Mouse (Mus musculus): ENCODE measurements around the gene Klhdc8a. TPM values are rescaled to one million over a fixed set of nuclear protein-coding genes. Genes with fewer than 3 reads are reported as not detected.
A peak's percentile ranks its signal among the peaks of the same experiment; 100 is the strongest.
"Not testable (repeated sequence)": the region's sequence is repeated elsewhere in the genome, so short reads cannot be mapped to it uniquely, and the experiment has no call there.

Gene Klhdc8a
- polyA plus RNA-seq, 1 experiment from 2014 or later: 0.99 TPM

- Histone ChIP-seq H3K4me3 (ENCODE audit: low read depth, low read length) (no peak overlapping the region), H3K4me2 (ENCODE audit: low read depth, low read length, severe bottlenecking) (no peak overlapping the region), H3K27me3 (ENCODE audit: control insufficient read depth, insufficient read depth, low read length) (no peaks in the 10 kb centered on the region), H3K36me3 (ENCODE audit: control insufficient read depth, insufficient read depth, low read length) (no peaks in the 10 kb centered on the region), H3K9me3 (ENCODE audit: control insufficient read depth, low read length) (no peaks in the 10 kb centered on the region), H3K9ac (ENCODE audit: low read length) (no peak overlapping the region), H3K4me1 (replicated peaks; ENCODE audit: control insufficient read depth, insufficient read depth, low read length) (no peaks in the 10 kb centered on the region), H3K27ac (ENCODE audit: low read depth, low read length) (no peak overlapping the region)
- no peak for DNase-seq (ENCODE audit: low spot score)
- 69% methylated on average over 2 of the region's 2 CpGs for WGBS
- ATAC-seq (replicated peaks; ENCODE audit: low FRiP score): no peak
Measured at GRCm38 (mm10) chr1:132267959-132268358, 30.5 kb upstream of the Klhdc8a start.

- Histone ChIP-seq H3K36me3 (ENCODE audit: control insufficient read depth, insufficient read depth, low read length) (no peaks in the 10 kb centered on the region), H3K27me3 (ENCODE audit: control insufficient read depth, insufficient read depth, low read length) (no peaks in the 10 kb centered on the region), H3K4me2 (ENCODE audit: low read depth, low read length, severe bottlenecking) (no peak overlapping the region), H3K9me3 (ENCODE audit: control insufficient read depth, low read length) (no peaks in the 10 kb centered on the region), H3K9ac (ENCODE audit: low read length) (no peak overlapping the region), H3K4me3 (ENCODE audit: low read depth, low read length) (no peak overlapping the region), H3K4me1 (replicated peaks; ENCODE audit: control insufficient read depth, insufficient read depth, low read length) (no peaks in the 10 kb centered on the region), H3K27ac (ENCODE audit: low read depth, low read length) (no peak overlapping the region)
- 56% methylated on average over 7 of the region's 7 CpGs for WGBS
- no peak for DNase-seq (ENCODE audit: low spot score)
- no peak for ATAC-seq (replicated peaks; ENCODE audit: low FRiP score)
Measured at GRCm38 (mm10) chr1:132268418-132269060, 29.9 kb upstream of the Klhdc8a start.

GRCm38 (mm10) chr1:132271237-132271636 is 27.2 kb upstream of the Klhdc8a start:
- ATAC-seq (replicated peaks; ENCODE audit: low FRiP score) (no peak), DNase-seq (ENCODE audit: low spot score) (no peak)
- Histone ChIP-seq H3K4me3 (ENCODE audit: low read depth, low read length) (no peak overlapping the region), H3K36me3 (ENCODE audit: control insufficient read depth, insufficient read depth, low read length) (no peaks in the 10 kb centered on the region), H3K4me2 (ENCODE audit: low read depth, low read length, severe bottlenecking) (no peak overlapping the region), H3K27me3 (ENCODE audit: control insufficient read depth, insufficient read depth, low read length) (no peaks in the 10 kb centered on the region), H3K9ac (ENCODE audit: low read length) (no peak overlapping the region), H3K9me3 (ENCODE audit: control insufficient read depth, low read length) (no peaks in the 10 kb centered on the region), H3K27ac (ENCODE audit: low read depth, low read length) (no peak overlapping the region), H3K4me1 (replicated peaks; ENCODE audit: control insufficient read depth, insufficient read depth, low read length) (no peaks in the 10 kb centered on the region)
- WGBS: 74% methylated on average over 3 of the region's 3 CpGs

GRCm38 (mm10) chr1:132276694-132277093 is 21.7 kb upstream of the Klhdc8a start:
- no peak for ATAC-seq (replicated peaks; ENCODE audit: low FRiP score)
- H3K36me3 ChIP-seq (ENCODE audit: control insufficient read depth, insufficient read depth, low read length): no peaks in the 10 kb centered on the region
- no peak overlapping the region for H3K4me2 ChIP-seq (ENCODE audit: low read depth, low read length, severe bottlenecking)
- H3K9me3 ChIP-seq (ENCODE audit: control insufficient read depth, low read length): no peaks in the 10 kb centered on the region
- H3K4me3 ChIP-seq (ENCODE audit: low read depth, low read length): no peak overlapping the region
- H3K9ac ChIP-seq (ENCODE audit: low read length): no peak overlapping the region
- peaks cover 5% of the 10 kb centered on the region; the same call in 1 of the 2 replicates for H3K4me1 ChIP-seq (replicated peaks; ENCODE audit: control insufficient read depth, insufficient read depth, low read length)
- WGBS: 79% methylated on average over 3 of the region's 3 CpGs
- no peak overlapping the region for H3K27ac ChIP-seq (ENCODE audit: low read depth, low read length)
- no peak for DNase-seq (ENCODE audit: low spot score)
- no peaks in the 10 kb centered on the region for H3K27me3 ChIP-seq (ENCODE audit: control insufficient read depth, insufficient read depth, low read length)

- no peak for DNase-seq (ENCODE audit: low spot score)
- no peak overlapping the region for H3K4me2 ChIP-seq (ENCODE audit: low read depth, low read length, severe bottlenecking)
- no peak overlapping the region for H3K4me3 ChIP-seq (ENCODE audit: low read depth, low read length)
- H3K9ac ChIP-seq (ENCODE audit: low read length): no peak overlapping the region
- no peaks in the 10 kb centered on the region for H3K9me3 ChIP-seq (ENCODE audit: control insufficient read depth, low read length)
- ATAC-seq (replicated peaks; ENCODE audit: low FRiP score): no peak
- no peaks in the 10 kb centered on the region for H3K36me3 ChIP-seq (ENCODE audit: control insufficient read depth, insufficient read depth, low read length)
- H3K27me3 ChIP-seq (ENCODE audit: control insufficient read depth, insufficient read depth, low read length): no peaks in the 10 kb centered on the region
- no peak overlapping the region for H3K27ac ChIP-seq (ENCODE audit: low read depth, low read length)
- H3K4me1 ChIP-seq (replicated peaks; ENCODE audit: control insufficient read depth, insufficient read depth, low read length): peaks cover 9% of the 10 kb centered on the region; the same call in 1 of the 2 replicates
- 75% methylated on average over 6 of the region's 6 CpGs for WGBS
Measured at GRCm38 (mm10) chr1:132277124-132277523, 21.3 kb upstream of the Klhdc8a start.

GRCm38 (mm10) chr1:132280636-132281035 is 17.8 kb upstream of the Klhdc8a start:
- H3K4me3 ChIP-seq (ENCODE audit: low read depth, low read length); H3K9ac ChIP-seq (ENCODE audit: low read length); H3K36me3 ChIP-seq (ENCODE audit: control insufficient read depth, insufficient read depth, low read length); ATAC-seq (replicated peaks; ENCODE audit: low FRiP score); DNase-seq (ENCODE audit: low spot score); H3K4me2 ChIP-seq (ENCODE audit: low read depth, low read length, severe bottlenecking); H3K27me3 ChIP-seq (ENCODE audit: control insufficient read depth, insufficient read depth, low read length); H3K9me3 ChIP-seq (ENCODE audit: control insufficient read depth, low read length); H3K27ac ChIP-seq (ENCODE audit: low read depth, low read length); H3K4me1 ChIP-seq (replicated peaks; ENCODE audit: control insufficient read depth, insufficient read depth, low read length): not testable (repeated sequence)
- 67% methylated on average over 6 of the region's 6 CpGs for WGBS

- Histone ChIP-seq H3K9me3 (ENCODE audit: control insufficient read depth, low read length) (no peaks in the 10 kb centered on the region), H3K4me1 (replicated peaks; ENCODE audit: control insufficient read depth, insufficient read depth, low read length) (peaks cover 10% of the 10 kb centered on the region; the same call in 1 of the 2 replicates), H3K27me3 (ENCODE audit: control insufficient read depth, insufficient read depth, low read length) (no peaks in the 10 kb centered on the region), H3K36me3 (ENCODE audit: control insufficient read depth, insufficient read depth, low read length) (no peaks in the 10 kb centered on the region), H3K4me2 (ENCODE audit: low read depth, low read length, severe bottlenecking) (no peak overlapping the region), H3K9ac (ENCODE audit: low read length) (no peak overlapping the region), H3K4me3 (ENCODE audit: low read depth, low read length) (no peak overlapping the region), H3K27ac (ENCODE audit: low read depth, low read length) (peak overlapping the region; percentile 62; the same call in 1 of the 2 replicates)
- WGBS: 6% methylated on average over 8 of the region's 8 CpGs
- peak; percentile 44; the same call in 1 of the 2 replicates for ATAC-seq (replicated peaks; ENCODE audit: low FRiP score)
- DNase-seq (ENCODE audit: low spot score): no peak
Measured at GRCm38 (mm10) chr1:132281523-132282176, 16.8 kb upstream of the Klhdc8a start.

- Histone ChIP-seq H3K27me3 (ENCODE audit: control insufficient read depth, insufficient read depth, low read length) (no peaks in the 10 kb centered on the region), H3K4me1 (replicated peaks; ENCODE audit: control insufficient read depth, insufficient read depth, low read length) (peaks cover 10% of the 10 kb centered on the region; the same call in 1 of the 2 replicates), H3K9ac (ENCODE audit: low read length) (no peak overlapping the region), H3K4me3 (ENCODE audit: low read depth, low read length) (no peak overlapping the region), H3K27ac (ENCODE audit: low read depth, low read length) (peak overlapping the region; percentile 62; the same call in 1 of the 2 replicates), H3K4me2 (ENCODE audit: low read depth, low read length, severe bottlenecking) (no peak overlapping the region), H3K9me3 (ENCODE audit: control insufficient read depth, low read length) (no peaks in the 10 kb centered on the region), H3K36me3 (ENCODE audit: control insufficient read depth, insufficient read depth, low read length) (no peaks in the 10 kb centered on the region)
- WGBS: 70% methylated on average over 2 of the region's 2 CpGs
- no peak for DNase-seq (ENCODE audit: low spot score)
- ATAC-seq (replicated peaks; ENCODE audit: low FRiP score): peak; percentile 63
Measured at GRCm38 (mm10) chr1:132282177-132282536, 16.3 kb upstream of the Klhdc8a start.

GRCm38 (mm10) chr1:132283018-132283417 is 15.4 kb upstream of the Klhdc8a start:
- 55% methylated on average over 13 of the region's 13 CpGs for WGBS
- Histone ChIP-seq H3K4me2 (ENCODE audit: low read depth, low read length, severe bottlenecking) (no peak overlapping the region), H3K4me1 (replicated peaks; ENCODE audit: control insufficient read depth, insufficient read depth, low read length) (peaks cover 17% of the 10 kb centered on the region), H3K9me3 (ENCODE audit: control insufficient read depth, low read length) (no peaks in the 10 kb centered on the region), H3K36me3 (ENCODE audit: control insufficient read depth, insufficient read depth, low read length) (no peaks in the 10 kb centered on the region), H3K27me3 (ENCODE audit: control insufficient read depth, insufficient read depth, low read length) (no peaks in the 10 kb centered on the region), H3K27ac (ENCODE audit: low read depth, low read length) (no peak overlapping the region), H3K9ac (ENCODE audit: low read length) (no peak overlapping the region), H3K4me3 (ENCODE audit: low read depth, low read length) (no peak overlapping the region)
- no peak for ATAC-seq (replicated peaks; ENCODE audit: low FRiP score)
- no peak for DNase-seq (ENCODE audit: low spot score)
